Mouse (Mus musculus): Measurements from ENCODE around the gene Mrpl51. TPM values are rescaled to one million over a fixed set of nuclear protein-coding genes. Genes with fewer than 3 reads are reported as not detected.

Gene Mrpl51
- total RNA-seq, 1 experiment, result 184 TPM

DNA sequence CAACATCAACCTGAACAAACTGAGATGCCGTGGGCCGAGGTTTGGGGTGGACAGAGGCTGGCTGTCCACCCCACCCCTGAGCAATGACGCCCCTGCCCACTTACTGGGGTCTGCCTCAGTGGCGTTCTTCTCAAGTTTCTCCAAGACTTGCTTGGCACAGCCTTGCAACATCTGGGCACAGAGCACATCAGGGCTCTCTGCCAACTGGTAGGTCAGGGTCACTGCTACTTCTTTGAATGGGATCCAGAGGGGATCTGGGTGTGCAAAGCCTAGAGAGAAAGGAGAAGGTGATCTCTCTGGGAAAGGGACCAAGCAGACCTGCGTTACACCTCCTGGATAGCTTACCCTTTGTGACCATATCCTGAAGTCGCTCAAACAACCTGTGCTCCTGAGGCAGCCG, 18.3 kb upstream of the Mrpl51 start:
- TF ChIP-seq MAFK (IDR thresholded peaks at IDR 0.05; ENCODE audit: insufficient read depth, low read depth, low read length) (no peak), ZNF384 (IDR thresholded peaks at IDR 0.05; ENCODE audit: low read depth, low read length) (no peak), ZC3H11A (IDR thresholded peaks at IDR 0.05; ENCODE audit: borderline replicate concordance, low read depth, low read length) (no peak), HCFC1 (IDR thresholded peaks at IDR 0.05; ENCODE audit: borderline replicate concordance, insufficient read depth, low read length) (no peak), CHD2 (IDR thresholded peaks at IDR 0.05; ENCODE audit: low read depth, low read length) (no peak)
- Histone ChIP-seq H3K4me3 (ENCODE audit: insufficient read depth in 1 of 2, low read depth in 1 of 2, low read length in 2 of 2, poor library complexity in 1 of 2, severe bottlenecking in 1 of 2) (no peak overlapping the region), H3K9me3 (ENCODE audit: control insufficient read depth, insufficient read depth, low read depth, low read length) (no peaks in the 10 kb centered on the region), H3K36me3 (ENCODE audit: control insufficient read depth, insufficient read depth, low read length, poor library complexity, severe bottlenecking) (peaks cover 86% of the 10 kb centered on the region), H3K4me1 (ENCODE audit: control insufficient read depth in 2 of 2, insufficient read depth in 2 of 2, low read length in 2 of 2, poor library complexity in 1 of 2) (peaks cover 16 to 31% of the 10 kb centered on the region in 2 experiments; a peak in 2 of 4 replicates), H3K27ac (ENCODE audit: insufficient read depth, low read depth, low read length, poor library complexity, severe bottlenecking) (no peak overlapping the region), H3K9ac (ENCODE audit: insufficient read depth, low read depth, low read length, poor library complexity, severe bottlenecking) (no peak overlapping the region)
- DNase-seq (ENCODE audit: low read depth, low spot score), result no peak
- in situ Hi-C loops (cut with MboI; ENCODE audit: low sequenced_read_pairs in 2 of 2, unreplicated experiment in 2 of 2), result no loop called here

GRCm38 (mm10) chr6:125175469-125175868, 16.1 kb upstream of the Mrpl51 start:
- Histone ChIP-seq H3K4me3 (ENCODE audit: insufficient read depth in 1 of 2, low read depth in 1 of 2, low read length in 2 of 2, poor library complexity in 1 of 2, severe bottlenecking in 1 of 2) (no peak overlapping the region), H3K27ac (ENCODE audit: insufficient read depth, low read depth, low read length, poor library complexity, severe bottlenecking) (no peak overlapping the region), H3K4me1 (ENCODE audit: control insufficient read depth in 2 of 2, insufficient read depth in 2 of 2, low read length in 2 of 2, poor library complexity in 1 of 2) (peaks cover 15 to 20% of the 10 kb centered on the region in 2 experiments; a peak in 2 of 4 replicates), H3K36me3 (ENCODE audit: control insufficient read depth, insufficient read depth, low read length, poor library complexity, severe bottlenecking) (peaks cover 84% of the 10 kb centered on the region), H3K9me3 (ENCODE audit: control insufficient read depth, insufficient read depth, low read depth, low read length) (no peaks in the 10 kb centered on the region), H3K9ac (ENCODE audit: insufficient read depth, low read depth, low read length, poor library complexity, severe bottlenecking) (no peak overlapping the region)
- TF ChIP-seq MAFK (IDR thresholded peaks at IDR 0.05; ENCODE audit: insufficient read depth, low read depth, low read length), result no peak
- TF ChIP-seq CHD2 (IDR thresholded peaks at IDR 0.05; ENCODE audit: low read depth, low read length), result no peak
- TF ChIP-seq HCFC1 (IDR thresholded peaks at IDR 0.05; ENCODE audit: borderline replicate concordance, insufficient read depth, low read length), result no peak
- TF ChIP-seq ZNF384 (IDR thresholded peaks at IDR 0.05; ENCODE audit: low read depth, low read length), result no peak
- TF ChIP-seq ZC3H11A (IDR thresholded peaks at IDR 0.05; ENCODE audit: borderline replicate concordance, low read depth, low read length), result no peak
- DNase-seq (ENCODE audit: low read depth, low spot score), result no peak
- in situ Hi-C loops (cut with MboI; ENCODE audit: low sequenced_read_pairs in 2 of 2, unreplicated experiment in 2 of 2), result no loop called here

DNA sequence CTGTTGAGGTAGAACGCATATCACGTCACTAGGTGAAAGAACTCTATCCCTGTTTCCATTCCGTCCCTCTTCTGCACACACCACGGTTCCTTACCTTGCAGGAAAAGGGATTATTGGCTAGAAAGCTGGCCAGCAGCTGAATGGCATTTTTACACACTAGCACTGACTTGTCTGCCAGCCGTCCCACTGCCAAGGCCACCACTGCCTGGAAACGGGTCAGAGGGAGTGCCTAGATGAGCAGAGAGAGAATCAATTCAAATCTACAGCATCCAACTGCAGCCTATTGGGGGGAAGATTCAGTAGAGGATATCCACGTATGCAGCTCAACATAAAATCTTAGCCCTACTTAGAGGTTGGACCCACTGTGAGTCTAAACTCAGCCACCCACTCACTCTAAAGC, 12.0 kb upstream of the Mrpl51 start:
- in situ Hi-C loops (cut with MboI; ENCODE audit: low sequenced_read_pairs in 2 of 2, unreplicated experiment in 2 of 2), result no loop called here
- Histone ChIP-seq H3K4me1 (ENCODE audit: control insufficient read depth in 2 of 2, insufficient read depth in 2 of 2, low read length in 2 of 2, poor library complexity in 1 of 2) (peaks cover 0 to 2% of the 10 kb centered on the region in 2 experiments; a peak in 1 of 4 replicates), H3K27ac (ENCODE audit: insufficient read depth, low read depth, low read length, poor library complexity, severe bottlenecking) (no peak overlapping the region), H3K9me3 (ENCODE audit: control insufficient read depth, insufficient read depth, low read depth, low read length) (no peaks in the 10 kb centered on the region), H3K36me3 (ENCODE audit: control insufficient read depth, insufficient read depth, low read length, poor library complexity, severe bottlenecking) (peaks cover 71% of the 10 kb centered on the region), H3K4me3 (ENCODE audit: insufficient read depth in 1 of 2, low read depth in 1 of 2, low read length in 2 of 2, poor library complexity in 1 of 2, severe bottlenecking in 1 of 2) (no peak overlapping the region), H3K9ac (ENCODE audit: insufficient read depth, low read depth, low read length, poor library complexity, severe bottlenecking) (no peak overlapping the region)
- TF ChIP-seq CHD2 (IDR thresholded peaks at IDR 0.05; ENCODE audit: low read depth, low read length) (no peak), MAFK (IDR thresholded peaks at IDR 0.05; ENCODE audit: insufficient read depth, low read depth, low read length) (no peak), HCFC1 (IDR thresholded peaks at IDR 0.05; ENCODE audit: borderline replicate concordance, insufficient read depth, low read length) (no peak), ZC3H11A (IDR thresholded peaks at IDR 0.05; ENCODE audit: borderline replicate concordance, low read depth, low read length) (no peak), ZNF384 (IDR thresholded peaks at IDR 0.05; ENCODE audit: low read depth, low read length) (no peak)
- DNase-seq (ENCODE audit: low read depth, low spot score), result no peak

DNA sequence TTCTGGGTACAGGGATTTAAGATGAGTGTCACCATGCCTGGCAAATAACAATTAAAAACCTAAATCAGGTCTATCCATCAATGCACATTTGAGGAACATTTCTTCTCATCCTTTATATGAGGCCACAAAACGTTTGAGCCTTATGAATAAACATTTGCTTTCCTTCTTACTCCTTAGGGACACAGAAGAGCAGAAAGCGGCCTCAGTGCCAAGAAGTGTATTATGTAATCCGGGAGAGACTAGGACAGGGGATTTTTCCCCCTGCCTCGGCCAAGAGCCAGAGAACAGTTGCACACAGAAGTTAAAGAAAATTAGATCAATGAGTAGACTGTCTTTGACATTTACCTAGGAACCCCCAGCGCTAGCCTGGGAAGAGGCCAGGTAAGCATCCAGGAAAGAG, 9.5 kb upstream of the Mrpl51 start:
- H3K36me3 ChIP-seq (ENCODE audit: control insufficient read depth, insufficient read depth, low read length, poor library complexity, severe bottlenecking), result peaks cover 64% of the 10 kb centered on the region
- in situ Hi-C loops (cut with MboI; ENCODE audit: low sequenced_read_pairs in 2 of 2, unreplicated experiment in 2 of 2), result no loop called here
- no peak for DNase-seq (ENCODE audit: low read depth, low spot score)
- no peak for TF ChIP-seq ZNF384 (IDR thresholded peaks at IDR 0.05; ENCODE audit: low read depth, low read length)
- no peak for TF ChIP-seq CHD2 (IDR thresholded peaks at IDR 0.05; ENCODE audit: low read depth, low read length)
- TF ChIP-seq HCFC1 (IDR thresholded peaks at IDR 0.05; ENCODE audit: borderline replicate concordance, insufficient read depth, low read length), result no peak
- TF ChIP-seq ZC3H11A (IDR thresholded peaks at IDR 0.05; ENCODE audit: borderline replicate concordance, low read depth, low read length), result no peak
- no peak for TF ChIP-seq MAFK (IDR thresholded peaks at IDR 0.05; ENCODE audit: insufficient read depth, low read depth, low read length)
- H3K4me1 ChIP-seq (ENCODE audit: control insufficient read depth in 2 of 2, insufficient read depth in 2 of 2, low read length in 2 of 2, poor library complexity in 1 of 2), result no peaks in the 10 kb centered on the region
- no peak overlapping the region for H3K27ac ChIP-seq (ENCODE audit: insufficient read depth, low read depth, low read length, poor library complexity, severe bottlenecking)
- no peaks in the 10 kb centered on the region for H3K9me3 ChIP-seq (ENCODE audit: control insufficient read depth, insufficient read depth, low read depth, low read length)
- no peak overlapping the region for H3K9ac ChIP-seq (ENCODE audit: insufficient read depth, low read depth, low read length, poor library complexity, severe bottlenecking)
- H3K4me3 ChIP-seq (ENCODE audit: insufficient read depth in 1 of 2, low read depth in 1 of 2, low read length in 2 of 2, poor library complexity in 1 of 2, severe bottlenecking in 1 of 2), result no peak overlapping the region

GRCm38 (mm10) chr6:125186203-125186602, 5.4 kb upstream of the Mrpl51 start:
- DNase-seq (ENCODE audit: low read depth, low spot score), result no peak
- in situ Hi-C loops (cut with MboI; ENCODE audit: low sequenced_read_pairs in 2 of 2, unreplicated experiment in 2 of 2), result no loop called here
- H3K4me1 ChIP-seq (ENCODE audit: control insufficient read depth in 2 of 2, insufficient read depth in 2 of 2, low read length in 2 of 2, poor library complexity in 1 of 2), result no peaks in the 10 kb centered on the region
- H3K36me3 ChIP-seq (ENCODE audit: control insufficient read depth, insufficient read depth, low read length, poor library complexity, severe bottlenecking), result peaks cover 53% of the 10 kb centered on the region
- no peak overlapping the region for H3K4me3 ChIP-seq (ENCODE audit: insufficient read depth in 1 of 2, low read depth in 1 of 2, low read length in 2 of 2, poor library complexity in 1 of 2, severe bottlenecking in 1 of 2)
- TF ChIP-seq ZC3H11A (IDR thresholded peaks at IDR 0.05; ENCODE audit: borderline replicate concordance, low read depth, low read length) (no peak), CHD2 (IDR thresholded peaks at IDR 0.05; ENCODE audit: low read depth, low read length) (no peak), ZNF384 (IDR thresholded peaks at IDR 0.05; ENCODE audit: low read depth, low read length) (no peak), HCFC1 (IDR thresholded peaks at IDR 0.05; ENCODE audit: borderline replicate concordance, insufficient read depth, low read length) (no peak), MAFK (IDR thresholded peaks at IDR 0.05; ENCODE audit: insufficient read depth, low read depth, low read length) (no peak)
- H3K9me3 ChIP-seq (ENCODE audit: control insufficient read depth, insufficient read depth, low read depth, low read length), result no peaks in the 10 kb centered on the region
- H3K9ac ChIP-seq (ENCODE audit: insufficient read depth, low read depth, low read length, poor library complexity, severe bottlenecking), result no peak overlapping the region
- no peak overlapping the region for H3K27ac ChIP-seq (ENCODE audit: insufficient read depth, low read depth, low read length, poor library complexity, severe bottlenecking)

Data from ES-E14 (cell line).